Mouse (Mus musculus): Measurements from ENCODE around the gene Odr4. TPM values are rescaled to one million over a fixed set of nuclear protein-coding genes. Genes with fewer than 3 reads are reported as not detected.

Odr4 gene
- total RNA-seq, 2 experiments from 2014 or later, result 26.0 to 26.5 TPM

- no peak for DNase-seq (ENCODE audit: low spot score in 2 of 2)
These were observed 73.7 kb downstream of the Odr4 start, which contains the start of gene Pdc for GRCm38 (mm10) chr1:150319205-150319604. TSS of gene Pdc (plus strand) at chr1:150319417.

Other genes starting within 250 kb of the Odr4 start
- gene Pdc, start 73.7 kb downstream of the Odr4 start, total RNA-seq (2021), result under 1 TPM; 0.21 to 0.64 TPM
- 100 to 1,000 TPM; 124 to 130 TPM for gene Tpr, start 242 bp downstream of the Odr4 start, total RNA-seq (2021)
- 1 to 10 TPM in 1 of 2 experiments, under 1 TPM in 1; 0.73 to 1.6 TPM for gene Prg4, start 73.1 kb upstream of the Odr4 start, total RNA-seq (2021)

Data from gastrocnemius, postnatal 4 days (tissue).